21 mouse cellular contexts compared by ENCODE assay signal in genomic region chr2:102982822-102983221, GRCm38 (mm10).
DNase-seq lines count a peak whose midpoint lies in the region; ATAC-seq lines count a peak whose summit lies in the region.
"Had no signal": no experiment of that assay in that cellular context is flagged by ENCODE, and none has a peak within 500 bp of the region (broad histone marks: within the 10 kb centered on the region; RNA-seq: fewer than 3 reads in every experiment).

No protein-coding gene starts in this region.

- H3K27me3 ChIP-seq in midbrain, embryonic 13.5 days: no peaks in the 10 kb centered on the region
- H3K27me3 ChIP-seq: forebrain, embryonic 13.5 days; heart, embryonic 15.5 days; Patski had no signal

- intact Hi-C loops in gastrocnemius, postnatal 14 days (cut with DNase I; ENCODE audit: low total_unique reads): no loop called here

- H3K36me3 ChIP-seq in midbrain, embryonic 13.5 days: no peaks in the 10 kb centered on the region
- H3K36me3 ChIP-seq: embryonic facial prominence, embryonic 10.5 days; heart, embryonic 15.5 days; hindbrain, embryonic 10.5 days had no signal

- peak; percentile 17 for DNase-seq in gastrocnemius, postnatal 25 days
- DNase-seq in gastrocnemius, postnatal 14 days: no peak
- DNase-seq in kidney, adult 9 months: peak; percentile 22
- DNase-seq in kidney, adult 11 months: no peak
- DNase-seq in lung, postnatal 14 days: peak; percentile 23
- DNase-seq in lung, postnatal 36 days: no peak
- DNase-seq: adrenal gland, adult 2 months; adrenal gland, postnatal 36 days; cerebellum, adult 2 months; cerebellum, postnatal 10 days; forebrain, postnatal 0 days; heart, postnatal 14 days had no signal

- no peaks in the 10 kb centered on the region for H3K4me1 ChIP-seq in midbrain, embryonic 13.5 days (replicated peaks)
- H3K4me1 ChIP-seq: embryonic facial prominence, embryonic 10.5 days; forebrain, embryonic 13.5 days; heart, embryonic 15.5 days; hindbrain, embryonic 10.5 days had no signal

- no peak overlapping the region for H3K9ac ChIP-seq in midbrain, embryonic 13.5 days (replicated peaks)
- H3K9ac ChIP-seq: forebrain, embryonic 13.5 days; forebrain, postnatal 0 days; heart, embryonic 15.5 days; hindbrain, embryonic 14.5 days had no signal

- no peaks in the 10 kb centered on the region for H3K9me3 ChIP-seq in midbrain, embryonic 13.5 days
- H3K9me3 ChIP-seq: embryonic facial prominence, embryonic 10.5 days; forebrain, embryonic 13.5 days; heart, embryonic 15.5 days; hindbrain, embryonic 10.5 days had no signal

- WGBS in midbrain, embryonic 13.5 days: 90% methylated on average over 2 of the region's 2 CpGs

- no peak for ATAC-seq in midbrain, embryonic 13.5 days
- ATAC-seq: activated CD4-positive, CD25-positive, alpha-beta regulatory T cell, adult 4 months; forebrain, embryonic 13.5 days; forebrain, postnatal 0 days; Patski had no signal

- H3K4me2 ChIP-seq in midbrain, embryonic 13.5 days (replicated peaks): no peak overlapping the region
- H3K4me2 ChIP-seq: forebrain, embryonic 13.5 days; heart, embryonic 11.5 days; heart, embryonic 15.5 days; hindbrain, embryonic 14.5 days had no signal

- H3K27ac ChIP-seq in midbrain, embryonic 13.5 days: no peak overlapping the region
- H3K27ac ChIP-seq: embryonic facial prominence, embryonic 10.5 days; forebrain, embryonic 13.5 days; heart, embryonic 15.5 days; hindbrain, embryonic 10.5 days; hindbrain, embryonic 14.5 days had no signal

- H3K4me3 ChIP-seq in midbrain, embryonic 13.5 days (replicated peaks): no peak overlapping the region
- H3K4me3 ChIP-seq: embryonic facial prominence, embryonic 10.5 days; forebrain, embryonic 13.5 days; heart, embryonic 15.5 days; hindbrain, embryonic 10.5 days had no signal

Comparison
In these comparisons a context has a peak if more than half of its experiments do, and no peak if none do; other contexts are left out.
1. DNase-seq: peak in gastrocnemius, postnatal 25 days (single experiment), kidney, adult 9 months (single experiment) and lung, postnatal 14 days (single experiment); none in gastrocnemius, postnatal 14 days (single experiment), kidney, adult 11 months (single experiment) and lung, postnatal 36 days (single experiment).